Mouse (Mus musculus) neural tube, embryonic 10.5 days (tissue): Measurements from ENCODE around the gene Lbhd1.
"Not testable (repeated sequence)": the region's sequence is repeated elsewhere in the genome, so short reads cannot be mapped to it uniquely, and the experiment has no call there.

Experiments
- DNase-seq: peaks from one replicate; pipeline ENCODE4 v3.0.0-alpha.2; 2017; ENCODE audit warnings: low spot score; ENCODE audit errors: extremely low spot score

Lbhd1 gene

DNA sequence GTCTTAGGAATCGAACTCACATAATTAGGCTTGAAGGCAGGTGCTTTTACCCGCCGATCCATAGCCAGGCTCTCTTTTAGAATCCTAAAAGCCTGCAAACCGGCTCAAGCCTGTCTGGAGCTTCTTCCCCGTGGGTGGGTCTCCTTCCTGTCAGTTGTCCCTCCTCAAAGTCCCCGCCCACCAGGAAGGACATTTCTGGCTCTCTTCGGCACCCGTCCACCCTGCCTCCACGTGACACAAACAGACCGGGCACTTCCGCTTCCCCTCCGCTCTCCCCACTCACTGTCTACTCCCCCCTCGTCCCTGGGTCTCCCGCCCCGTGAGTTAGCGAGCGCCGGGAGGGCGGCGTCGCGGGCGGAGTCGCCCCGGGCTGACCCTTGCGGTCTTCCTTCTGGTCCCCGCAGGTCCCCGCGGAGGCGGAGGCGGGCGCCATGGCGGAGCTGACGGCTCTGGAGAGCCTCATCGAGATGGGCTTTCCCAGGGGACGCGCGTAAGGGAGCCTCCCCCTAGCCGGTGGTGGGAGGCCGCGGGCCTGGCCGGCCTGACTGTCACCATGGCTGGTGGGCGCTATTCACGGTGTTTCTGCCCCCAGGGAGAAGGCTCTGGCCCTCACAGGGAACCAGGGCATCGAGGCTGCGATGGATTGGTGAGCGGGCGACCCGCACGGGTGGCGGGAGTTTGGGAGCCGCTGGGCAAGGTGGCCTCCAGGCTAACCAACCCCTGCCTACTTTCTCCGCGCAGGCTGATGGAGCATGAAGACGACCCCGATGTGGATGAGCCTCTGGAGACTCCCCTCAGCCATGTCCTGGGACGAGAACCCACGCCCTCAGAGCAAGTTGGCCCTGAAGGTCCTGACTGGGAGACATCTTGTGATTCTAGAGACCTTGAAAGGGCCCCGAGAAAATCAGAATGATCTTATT lies 12.0 kb upstream of the Lbhd1 start, which contains the start of gene Ubxn1:
Ubxn1 (plus strand) TSS at position 230 of the 920 bp plus-strand sequence.
- DNase-seq: peak; percentile 95

DNA sequence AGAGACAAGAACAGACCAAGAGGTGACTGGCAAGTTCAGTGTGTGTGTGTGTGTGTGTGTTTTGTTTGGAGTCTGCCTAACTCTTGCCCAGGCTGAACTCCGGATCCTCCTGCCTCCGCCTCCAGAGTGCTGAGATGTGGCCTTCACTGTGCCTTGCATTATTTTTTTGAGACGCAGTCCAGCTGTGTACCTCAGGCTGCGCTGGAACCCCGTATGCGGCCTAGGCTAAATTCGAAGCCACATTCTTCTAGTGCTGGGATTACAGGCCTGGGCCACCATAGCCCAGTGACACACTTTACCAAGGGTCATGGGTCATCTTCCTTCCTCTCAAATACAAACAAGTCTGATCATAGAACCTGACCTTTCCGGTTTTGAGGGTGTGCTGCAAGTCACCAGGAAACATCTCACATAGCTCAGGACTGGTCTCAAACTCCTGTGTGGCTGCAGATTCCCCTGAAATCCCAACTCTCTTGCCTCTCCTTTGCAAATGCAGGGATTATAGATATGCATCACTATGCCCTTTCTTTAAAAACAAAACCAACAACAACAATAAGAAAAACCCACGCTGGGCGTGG lies 11.2 kb upstream of the Lbhd1 start:
- no peak for DNase-seq

GRCm38 (mm10) chr19:8875031-8875430 lies 8.5 kb upstream of the Lbhd1 start:
- no peak for DNase-seq

DNA sequence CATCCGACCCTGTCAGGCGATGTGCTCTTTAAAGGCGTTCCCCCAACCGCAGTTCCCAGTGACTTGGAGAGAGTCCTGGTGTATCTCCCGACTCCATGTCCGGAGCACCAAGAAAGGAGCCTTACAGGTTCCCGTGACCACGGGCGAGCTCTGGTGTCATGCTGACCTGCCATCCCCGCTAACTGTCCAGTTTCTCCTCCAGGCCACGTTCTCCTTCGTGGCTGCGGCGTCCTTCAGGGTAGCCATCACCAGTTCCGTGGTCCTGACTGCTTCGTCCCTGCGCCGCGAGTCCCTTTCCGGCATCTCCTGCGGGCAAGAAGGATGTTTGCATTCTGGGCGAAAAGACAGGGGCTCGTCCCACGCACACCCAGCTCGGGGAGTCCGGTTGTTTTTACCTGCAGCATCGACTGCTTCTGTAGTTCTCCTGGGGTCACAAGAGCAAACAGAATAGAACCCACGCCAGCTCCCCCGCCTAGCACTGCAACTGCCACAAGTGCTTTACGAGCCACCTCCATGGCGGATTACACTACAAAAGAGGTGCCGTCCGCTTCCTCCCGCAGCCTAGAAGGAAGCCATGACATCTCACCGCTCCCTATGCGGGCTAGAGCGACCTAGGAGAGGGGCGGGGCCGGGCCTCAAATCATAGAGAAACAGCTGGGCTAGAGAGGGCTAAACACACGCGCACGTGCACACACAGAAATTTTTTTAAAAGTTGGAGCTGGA lies 3.1 kb upstream of the Lbhd1 start, which contains the start of gene Uqcc3:
Uqcc3 (minus strand) TSS at position 613 of the 723 bp plus-strand sequence.
- DNase-seq: peak; percentile 79

DNA sequence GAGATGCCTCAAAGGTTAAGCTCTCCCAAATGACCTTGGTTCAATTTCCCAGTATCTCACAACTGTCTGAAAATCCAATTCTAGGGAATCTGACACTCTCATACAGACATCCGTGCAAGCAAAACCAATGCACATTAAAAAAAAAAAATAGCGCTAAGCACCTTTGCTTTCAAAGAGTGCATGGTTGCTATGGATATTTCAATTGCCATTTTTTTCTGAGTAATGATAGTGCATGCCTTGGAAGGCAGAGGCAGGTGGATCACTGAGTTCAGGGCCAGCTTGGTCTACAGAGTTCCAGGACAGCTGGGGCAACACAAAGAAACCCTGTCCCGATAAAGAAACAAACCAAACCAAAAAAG lies 2.5 kb upstream of the Lbhd1 start:
- no peak for DNase-seq

DNA sequence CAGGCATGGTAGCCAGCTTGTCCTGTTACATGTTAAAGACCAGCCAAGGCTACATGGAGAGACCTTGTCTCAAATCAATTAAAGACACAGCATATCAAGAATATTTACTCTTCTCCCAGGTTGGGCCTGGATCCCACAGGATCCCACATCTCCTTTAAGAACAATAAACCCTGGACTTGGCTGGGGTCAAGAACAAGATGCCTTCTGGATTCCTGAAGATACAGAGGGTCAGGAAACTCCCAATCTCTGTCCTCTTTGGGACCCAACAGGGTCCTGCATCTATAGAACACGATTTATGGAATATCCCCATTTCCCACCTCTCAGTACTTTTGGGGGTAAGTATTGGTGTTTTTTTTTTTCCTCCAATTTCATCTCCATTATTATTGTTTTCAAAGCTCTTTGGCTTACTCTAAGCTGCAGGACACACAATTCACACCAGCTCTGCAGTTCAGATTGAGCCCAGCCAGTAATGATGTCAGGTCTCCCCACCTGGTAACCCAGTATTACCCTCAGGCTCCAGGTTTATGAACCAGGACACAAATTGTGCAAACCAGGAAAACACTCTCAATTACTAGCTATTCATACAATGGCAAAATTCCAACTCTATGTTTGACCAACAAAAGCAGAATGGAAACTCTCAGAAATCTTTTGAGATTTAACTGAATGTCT lies 3.5 kb downstream of the Lbhd1 start:
- DNase-seq: no peak

GRCm38 (mm10) chr19:8887585-8888463 lies 4.3 kb downstream of the Lbhd1 start:
- DNase-seq: no peak

GRCm38 (mm10) chr19:8888511-8889385 lies 5.2 kb downstream of the Lbhd1 start, which contains the start of the genes 1810009A15Rik and Gm49416:
Gene 1810009A15Rik, plus strand, starts transcription at chr19:8888853.
Gene Gm49416, plus strand, starts transcription at chr19:8888926.
- DNase-seq: peak; percentile 95

DNA sequence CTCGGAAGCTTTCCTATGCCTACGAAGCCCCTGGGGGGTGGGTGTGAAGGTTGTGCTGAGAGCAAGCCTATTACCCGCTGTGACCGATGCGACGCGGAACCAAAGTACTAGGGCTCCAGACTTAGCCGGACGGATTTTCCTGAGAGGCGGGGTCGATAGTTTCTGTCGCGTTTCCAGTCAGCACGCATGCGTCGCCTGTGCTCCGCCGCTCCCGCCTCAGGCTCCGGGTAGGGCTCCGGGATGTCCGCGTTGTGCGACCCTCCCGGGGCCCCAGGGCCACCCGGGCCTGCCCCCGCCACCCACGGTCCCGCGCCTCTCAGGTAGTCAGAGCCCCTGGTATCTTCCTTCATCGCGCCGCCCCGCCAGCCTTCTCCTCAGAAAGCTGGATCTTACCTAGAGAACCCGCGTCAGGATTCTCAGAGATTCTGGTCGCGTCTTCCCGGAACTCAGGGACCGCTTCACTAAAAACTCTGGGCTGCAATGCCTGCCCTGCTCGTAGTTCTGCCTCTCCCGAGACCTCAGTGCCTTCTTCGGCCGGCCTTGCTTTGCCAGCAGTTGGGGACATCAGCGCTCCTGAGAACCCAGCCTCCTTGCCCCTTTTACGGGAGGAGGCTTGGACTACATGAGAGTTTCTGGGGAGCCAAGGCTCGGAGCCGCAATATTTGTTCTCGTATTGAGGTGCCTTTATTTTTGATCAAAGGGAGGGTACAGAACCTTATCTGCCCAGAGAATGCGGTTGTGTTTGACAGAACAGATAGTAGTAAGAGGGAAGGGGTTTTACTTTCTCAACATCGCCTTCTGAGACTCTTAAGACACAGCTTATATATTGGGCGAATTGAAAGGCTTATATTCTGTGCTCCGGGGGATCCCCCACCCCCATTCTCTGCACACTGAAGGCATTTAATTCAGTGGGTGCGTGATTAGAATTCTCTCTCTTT lies 9.6 kb downstream of the Lbhd1 start, which contains the start of gene Ints5:
Ints5 (plus strand) TSS at position 177 of the 938 bp plus-strand sequence.
- DNase-seq: peak; percentile 86

GRCm38 (mm10) chr19:8895397-8895960 lies 11.9 kb downstream of the Lbhd1 start:
- no peak for DNase-seq

- DNase-seq: not testable (repeated sequence)
These were observed 12.7 kb downstream of the Lbhd1 start for GRCm38 (mm10) chr19:8896231-8896630.

DNA sequence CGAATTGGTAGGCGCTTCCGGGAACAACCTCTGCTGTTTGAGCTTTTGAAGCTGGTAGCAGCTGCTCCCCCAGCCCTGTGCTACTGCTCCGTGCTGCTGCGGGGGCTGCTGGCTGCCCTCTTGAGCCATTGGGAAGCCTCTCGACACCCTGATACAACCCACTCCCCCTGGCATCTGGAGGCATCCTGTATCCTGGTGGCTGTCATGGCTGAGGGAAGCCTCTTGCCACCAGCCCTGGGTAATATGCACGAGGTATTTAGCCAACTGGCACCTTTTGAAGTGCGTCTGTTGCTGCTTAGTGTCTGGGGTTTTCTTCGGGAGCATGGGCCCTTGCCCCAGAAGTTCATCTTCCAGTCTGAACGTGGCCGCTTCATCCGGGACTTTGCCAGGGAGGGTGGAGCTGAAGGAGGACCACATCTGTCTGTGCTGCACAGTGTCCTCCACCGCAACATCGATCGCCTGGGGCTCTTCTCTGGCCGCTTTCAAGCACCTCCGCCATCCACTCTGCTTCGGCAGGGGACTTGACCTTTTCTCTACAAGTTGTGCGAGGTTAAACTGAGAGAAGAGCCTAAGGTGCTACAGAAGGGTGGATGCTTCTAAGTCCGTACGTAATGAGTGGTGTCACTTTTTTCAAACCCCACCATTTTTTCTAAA lies 13.8 kb downstream of the Lbhd1 start:
- peak; percentile 47 for DNase-seq

DNA sequence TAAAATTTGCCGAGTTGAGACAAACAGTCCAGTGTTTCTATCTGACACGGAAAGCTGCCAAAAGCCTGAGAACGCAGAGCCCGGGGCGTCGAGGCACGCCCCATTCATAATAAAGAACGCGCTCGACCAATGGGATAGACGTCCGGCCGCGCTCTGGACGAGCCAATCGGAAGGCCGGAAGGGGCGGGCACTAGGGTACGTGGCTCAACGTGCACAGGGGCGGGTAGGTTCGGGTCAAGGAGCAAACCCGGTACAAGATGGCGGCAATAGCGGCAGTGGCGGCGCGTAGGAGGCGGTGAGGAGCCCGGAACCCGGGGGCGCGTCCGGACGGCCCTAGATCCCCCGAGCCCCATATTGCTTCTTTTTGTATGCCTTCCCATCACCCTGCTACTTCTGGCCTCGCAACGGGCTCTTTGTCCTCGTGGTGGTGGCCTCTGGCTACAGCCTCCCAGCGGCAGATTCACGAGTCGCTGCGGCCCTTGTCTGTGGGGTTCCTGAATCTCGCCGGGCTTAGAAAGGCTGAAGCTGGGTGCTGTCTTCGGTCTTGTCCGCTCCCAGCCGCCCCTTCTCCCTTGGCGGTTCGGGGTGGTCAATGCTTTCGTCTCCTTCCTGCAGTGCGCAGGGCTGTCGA lies 14.4 kb downstream of the Lbhd1 start, which contains the start of gene Ganab:
Ganab (plus strand) TSS at position 207 of the 631 bp plus-strand sequence.
- DNase-seq: peak; percentile 96

DNA sequence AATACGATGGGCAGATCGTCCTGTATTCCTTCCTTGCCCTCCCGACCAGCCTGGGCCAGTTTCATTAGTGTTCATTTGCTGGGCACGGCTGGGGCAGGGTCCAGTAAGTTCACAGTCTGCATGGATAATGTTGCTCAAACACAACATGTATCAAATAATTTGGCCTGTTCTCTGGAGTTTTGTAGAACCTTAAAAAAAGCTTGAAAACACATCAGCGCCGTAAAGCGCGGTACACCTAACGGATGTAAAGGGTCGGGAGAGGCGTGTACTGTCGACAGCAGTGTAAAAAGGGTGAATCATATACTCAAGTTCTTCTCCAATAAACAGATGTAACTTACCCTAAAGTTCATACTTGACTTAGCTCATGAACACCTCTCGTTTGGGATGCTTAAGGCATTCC lies 15.0 kb downstream of the Lbhd1 start:
- no peak for DNase-seq

DNA sequence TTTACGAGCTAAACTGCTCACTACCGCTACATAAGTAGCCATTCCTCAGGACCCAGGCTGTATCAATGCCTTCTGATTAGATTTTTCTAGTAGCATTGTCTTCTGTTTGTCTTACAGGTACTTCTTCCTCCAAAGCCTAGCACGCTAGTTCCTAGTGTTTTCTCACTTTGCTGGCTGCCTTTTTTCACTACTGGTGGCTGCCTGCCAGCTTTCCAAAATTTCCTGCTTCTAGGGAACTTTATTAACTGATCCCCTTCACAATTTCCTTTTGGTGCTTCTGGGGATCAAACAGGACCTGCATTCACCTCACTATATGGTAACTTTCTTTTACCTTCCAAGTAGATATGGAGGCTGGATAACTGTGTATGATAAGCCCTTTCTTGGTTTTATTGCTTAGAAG lies 15.5 kb downstream of the Lbhd1 start:
- no peak for DNase-seq

- no peak for DNase-seq
These were observed 19.9 kb downstream of the Lbhd1 start for GRCm38 (mm10) chr19:8903412-8903811.

GRCm38 (mm10) chr19:8908531-8908930 lies 25.0 kb downstream of the Lbhd1 start:
- no peak for DNase-seq
